Mouse (Mus musculus): ENCODE measurements around the gene Pcp4l1. TPM values are rescaled to one million over a fixed set of nuclear protein-coding genes. Genes with fewer than 3 reads are reported as not detected.

Pcp4l1 gene
- polyA plus RNA-seq, 1 experiment = 10.9 TPM

DNA sequence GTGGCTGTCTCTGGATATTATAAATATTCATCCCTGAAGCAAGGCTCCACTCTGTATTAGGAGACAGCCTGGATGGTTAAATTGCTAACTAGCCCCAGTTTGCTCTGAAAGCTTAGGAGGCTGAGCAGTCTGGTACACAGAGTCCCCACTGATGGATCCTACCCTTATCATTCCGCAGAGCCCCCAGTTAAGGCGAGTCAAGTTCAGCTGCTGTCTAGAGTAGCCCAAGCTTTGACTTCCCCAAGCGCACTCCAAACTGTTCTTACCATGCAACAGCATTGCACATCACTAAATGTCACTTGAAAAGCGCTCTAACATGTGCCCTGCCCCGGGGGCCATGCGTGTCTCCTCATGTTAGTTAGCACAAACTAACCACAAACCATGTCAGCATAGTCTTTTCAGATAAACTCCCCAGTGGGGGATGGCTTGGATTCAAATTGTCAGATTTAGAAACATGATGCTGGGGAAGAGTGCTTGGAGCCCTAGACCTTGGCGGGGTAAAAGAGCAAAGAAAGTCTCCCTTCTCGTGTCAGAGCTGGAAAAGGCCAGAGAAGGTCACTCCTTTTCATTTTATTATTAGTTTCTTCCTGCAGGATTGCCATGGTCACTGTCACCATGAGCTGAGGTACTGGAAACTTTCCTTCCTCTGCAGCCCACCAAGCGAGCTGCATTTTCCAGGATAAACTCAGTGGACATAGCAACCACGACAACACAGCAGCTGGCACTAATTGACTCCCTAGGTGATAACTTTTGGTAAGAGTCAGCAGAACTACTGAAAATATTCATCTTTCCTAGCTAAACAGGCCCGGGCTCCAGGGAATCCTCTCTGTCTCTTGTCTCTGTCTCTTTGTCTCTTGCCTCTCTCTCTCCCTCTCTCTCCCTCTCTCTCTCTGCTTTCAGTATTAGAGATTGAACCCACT, 1.9 kb downstream of the Pcp4l1 start:
- Histone ChIP-seq H3K27ac (ENCODE audit: insufficient read depth, low read depth, low read length) (no peak overlapping the region), H3K27me3 (ENCODE audit: control insufficient read depth, insufficient read depth, low read length) (peaks cover 25% of the 10 kb centered on the region), H3K4me1 (ENCODE audit: control insufficient read depth, insufficient read depth, insufficient read length, low read length) (peaks cover 13% of the 10 kb centered on the region), H3K4me3 (ENCODE audit: low read depth, low read length) (no peak overlapping the region), H3K36me3 (ENCODE audit: control insufficient read depth, insufficient read depth, low read length) (no peaks in the 10 kb centered on the region)
- 60% methylated on average over 11 of the region's 11 CpGs for WGBS
- no peak for TF ChIP-seq POLR2A (IDR thresholded peaks at IDR 0.05; ENCODE audit: low read depth, low read length)
- TF ChIP-seq CTCF (IDR thresholded peaks at IDR 0.05; ENCODE audit: extremely low read depth, insufficient read length, insufficient replicate concordance, low read depth, low read length) = no peak

DNA sequence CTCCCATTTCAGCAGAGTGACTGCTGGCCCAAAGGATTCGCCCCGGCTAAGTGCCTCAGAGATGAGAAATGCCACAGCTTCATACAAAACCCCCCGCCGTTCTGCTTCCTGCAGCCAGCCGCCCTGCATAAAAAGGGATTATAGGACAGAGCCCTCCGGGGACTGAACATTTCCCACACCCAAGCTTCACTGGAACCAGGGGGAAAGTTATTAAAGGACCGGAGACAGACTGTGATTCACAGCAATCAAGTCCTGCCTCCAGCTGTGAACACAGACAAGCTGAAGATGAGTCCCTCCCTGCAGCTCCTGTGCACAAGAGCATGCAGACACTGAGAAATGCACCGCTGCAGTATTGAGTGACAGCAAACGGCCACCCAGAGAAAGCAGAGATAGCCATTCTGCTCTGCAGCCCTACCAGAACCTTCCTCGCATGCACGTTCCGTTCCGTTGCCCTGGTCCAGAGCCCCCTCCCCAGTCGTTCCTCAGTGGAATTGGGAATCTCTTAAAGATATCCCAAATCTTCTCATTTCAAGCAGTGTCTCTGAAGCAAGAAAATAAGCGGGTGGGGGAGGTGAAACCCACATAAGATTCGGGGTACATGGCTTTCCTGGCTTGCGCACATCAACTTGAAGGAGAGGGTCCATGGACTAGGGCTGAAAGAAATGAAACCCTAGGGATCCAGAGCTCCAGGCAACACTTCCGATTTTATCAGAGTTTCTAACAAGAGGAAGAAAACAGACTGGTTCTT, 2.8 kb downstream of the Pcp4l1 start:
- no peaks in the 10 kb centered on the region for H3K36me3 ChIP-seq (ENCODE audit: control insufficient read depth, insufficient read depth, low read length)
- peaks cover 10% of the 10 kb centered on the region for H3K4me1 ChIP-seq (ENCODE audit: control insufficient read depth, insufficient read depth, insufficient read length, low read length)
- TF ChIP-seq CTCF (IDR thresholded peaks at IDR 0.05; ENCODE audit: extremely low read depth, insufficient read length, insufficient replicate concordance, low read depth, low read length) (no peak), POLR2A (IDR thresholded peaks at IDR 0.05; ENCODE audit: low read depth, low read length) (no peak)
- no peak overlapping the region for H3K27ac ChIP-seq (ENCODE audit: insufficient read depth, low read depth, low read length)
- H3K4me3 ChIP-seq (ENCODE audit: low read depth, low read length) = peak overlapping the region; percentile 33
- 23% methylated on average over 18 of the region's 18 CpGs for WGBS
- H3K27me3 ChIP-seq (ENCODE audit: control insufficient read depth, insufficient read depth, low read length) = peaks cover 25% of the 10 kb centered on the region

DNA sequence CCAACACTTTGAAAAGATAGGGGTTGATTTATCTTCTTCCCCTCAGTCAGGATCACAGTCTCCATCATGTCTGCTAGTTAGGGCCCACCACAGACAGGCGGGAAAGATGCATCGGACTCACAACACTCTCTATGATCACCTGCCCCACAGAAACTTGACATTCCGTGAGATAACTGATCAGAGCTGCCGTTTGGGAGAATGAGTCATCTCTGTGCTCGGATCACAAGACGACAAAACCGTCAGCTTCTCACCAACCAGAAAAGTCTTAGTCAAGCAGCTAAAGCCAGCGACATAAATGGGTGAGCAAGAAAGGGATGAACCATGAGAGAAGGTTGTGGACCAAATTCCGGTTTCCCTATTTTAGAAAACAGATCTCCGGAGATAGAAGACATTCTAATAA, 3.8 kb downstream of the Pcp4l1 start:
- H3K4me1 ChIP-seq (ENCODE audit: control insufficient read depth, insufficient read depth, insufficient read length, low read length) = peaks cover 10% of the 10 kb centered on the region
- no peak overlapping the region for H3K4me3 ChIP-seq (ENCODE audit: low read depth, low read length)
- peaks cover 25% of the 10 kb centered on the region for H3K27me3 ChIP-seq (ENCODE audit: control insufficient read depth, insufficient read depth, low read length)
- H3K27ac ChIP-seq (ENCODE audit: insufficient read depth, low read depth, low read length) = no peak overlapping the region
- H3K36me3 ChIP-seq (ENCODE audit: control insufficient read depth, insufficient read depth, low read length) = no peaks in the 10 kb centered on the region
- no peak for TF ChIP-seq POLR2A (IDR thresholded peaks at IDR 0.05; ENCODE audit: low read depth, low read length)
- TF ChIP-seq CTCF (IDR thresholded peaks at IDR 0.05; ENCODE audit: extremely low read depth, insufficient read length, insufficient replicate concordance, low read depth, low read length) = no peak
- WGBS = 29% methylated on average over 10 of the region's 10 CpGs

DNA sequence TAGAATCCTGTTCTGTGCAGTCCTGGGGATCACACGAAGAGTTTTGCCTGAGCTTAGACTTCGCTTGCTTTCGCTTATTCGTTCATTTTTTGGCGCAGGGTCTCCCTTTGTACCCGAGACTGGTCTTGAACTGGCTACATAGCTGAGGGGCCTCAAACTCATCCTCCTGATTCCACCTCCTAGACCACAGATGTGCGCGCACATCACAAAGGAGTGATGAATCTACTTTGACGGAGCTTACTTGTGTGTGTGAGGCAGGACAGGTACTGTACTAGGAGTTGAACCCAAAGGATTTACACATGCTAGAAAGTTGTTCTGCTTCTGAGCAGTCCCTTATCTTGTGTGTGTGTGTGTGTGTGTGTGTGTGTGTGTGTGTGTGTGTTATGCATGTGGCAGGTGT, 5.2 kb downstream of the Pcp4l1 start:
- TF ChIP-seq CTCF (IDR thresholded peaks at IDR 0.05; ENCODE audit: extremely low read depth, insufficient read length, insufficient replicate concordance, low read depth, low read length) (no peak), POLR2A (IDR thresholded peaks at IDR 0.05; ENCODE audit: low read depth, low read length) (no peak)
- Histone ChIP-seq H3K27me3 (ENCODE audit: control insufficient read depth, insufficient read depth, low read length) (peaks cover 21% of the 10 kb centered on the region), H3K4me3 (ENCODE audit: low read depth, low read length) (no peak overlapping the region), H3K36me3 (ENCODE audit: control insufficient read depth, insufficient read depth, low read length) (no peaks in the 10 kb centered on the region), H3K4me1 (ENCODE audit: control insufficient read depth, insufficient read depth, insufficient read length, low read length) (peaks cover 8% of the 10 kb centered on the region), H3K27ac (ENCODE audit: insufficient read depth, low read depth, low read length) (no peak overlapping the region)
- 98% methylated on average over 9 of the region's 9 CpGs for WGBS

DNA sequence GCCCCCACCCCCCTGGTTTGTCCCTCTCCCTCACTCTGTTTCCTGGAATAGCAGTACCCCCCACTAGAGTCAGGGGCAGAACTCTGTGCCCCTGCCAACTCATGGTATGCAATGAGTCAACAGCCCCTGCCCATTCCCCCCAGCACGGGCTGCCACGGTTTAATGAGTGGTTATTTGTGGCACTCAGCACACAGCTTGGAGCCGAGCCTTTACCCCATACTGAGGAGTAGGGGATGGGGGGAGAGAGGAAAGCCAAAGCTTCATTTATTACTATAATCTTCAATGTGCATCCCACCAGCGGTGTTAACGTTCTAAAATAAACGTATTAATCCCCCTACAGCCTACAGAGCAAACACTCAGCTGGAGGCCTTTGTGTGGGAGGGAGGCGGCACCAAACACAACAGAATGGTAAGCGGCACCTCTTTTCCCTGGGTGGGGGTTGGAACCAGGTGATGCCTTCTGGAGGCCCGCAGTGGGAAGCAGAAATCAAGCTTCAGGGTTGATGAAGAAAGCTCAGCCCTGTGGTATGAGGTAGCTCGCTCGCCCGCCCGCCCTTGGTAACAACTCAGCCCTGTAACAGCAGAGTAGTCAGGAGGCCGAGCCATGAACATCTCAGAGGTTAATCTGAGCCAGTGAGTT, 6.5 kb downstream of the Pcp4l1 start:
- Histone ChIP-seq H3K4me3 (ENCODE audit: low read depth, low read length) (no peak overlapping the region), H3K4me1 (ENCODE audit: control insufficient read depth, insufficient read depth, insufficient read length, low read length) (peaks cover 6% of the 10 kb centered on the region; the same call in 1 of the 2 replicates), H3K27ac (ENCODE audit: insufficient read depth, low read depth, low read length) (no peak overlapping the region), H3K36me3 (ENCODE audit: control insufficient read depth, insufficient read depth, low read length) (no peaks in the 10 kb centered on the region), H3K27me3 (ENCODE audit: control insufficient read depth, insufficient read depth, low read length) (peaks cover 11% of the 10 kb centered on the region; the same call in 1 of the 2 replicates)
- TF ChIP-seq POLR2A (IDR thresholded peaks at IDR 0.05; ENCODE audit: low read depth, low read length) = no peak
- no peak for TF ChIP-seq CTCF (IDR thresholded peaks at IDR 0.05; ENCODE audit: extremely low read depth, insufficient read length, insufficient replicate concordance, low read depth, low read length)
- 80% methylated on average over 14 of the region's 14 CpGs for WGBS

DNA sequence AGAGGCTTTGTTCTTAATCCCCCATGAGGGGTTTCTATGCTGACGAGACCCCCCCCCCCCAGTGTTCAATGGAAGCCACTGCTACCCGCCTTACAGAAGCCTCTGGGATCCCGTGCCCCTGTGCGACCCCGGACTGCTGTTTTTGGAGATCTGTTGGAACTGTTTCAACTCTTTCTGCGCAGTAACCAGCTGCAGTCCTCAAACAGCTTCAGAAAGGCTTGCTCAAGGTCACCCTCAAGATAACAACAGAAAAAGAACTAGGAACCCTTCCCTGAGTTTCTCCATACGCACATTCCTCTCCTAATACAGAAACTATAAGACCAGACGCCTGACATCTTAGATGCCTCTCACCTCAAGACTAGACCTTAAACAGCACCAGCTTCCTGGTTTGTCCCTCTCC, 7.0 kb downstream of the Pcp4l1 start:
- Histone ChIP-seq H3K27ac (ENCODE audit: insufficient read depth, low read depth, low read length) (no peak overlapping the region), H3K36me3 (ENCODE audit: control insufficient read depth, insufficient read depth, low read length) (no peaks in the 10 kb centered on the region), H3K4me3 (ENCODE audit: low read depth, low read length) (no peak overlapping the region), H3K27me3 (ENCODE audit: control insufficient read depth, insufficient read depth, low read length) (peaks cover 8% of the 10 kb centered on the region; the same call in 1 of the 2 replicates), H3K4me1 (ENCODE audit: control insufficient read depth, insufficient read depth, insufficient read length, low read length) (peaks cover 9% of the 10 kb centered on the region; the same call in 1 of the 2 replicates)
- TF ChIP-seq CTCF (IDR thresholded peaks at IDR 0.05; ENCODE audit: extremely low read depth, insufficient read length, insufficient replicate concordance, low read depth, low read length) = no peak
- TF ChIP-seq POLR2A (IDR thresholded peaks at IDR 0.05; ENCODE audit: low read depth, low read length) = no peak
- 26% methylated on average over 8 of the region's 8 CpGs for WGBS

All from small intestine, adult 2 months (tissue).